Mouse (Mus musculus): ENCODE results near the gene Clp1. TPM values are rescaled to one million over a fixed set of nuclear protein-coding genes. Genes with fewer than 3 reads are reported as not detected.

The Clp1 gene
- polyA plus RNA-seq, 1 experiment from 2014 or later = 27.1 TPM

DNA sequence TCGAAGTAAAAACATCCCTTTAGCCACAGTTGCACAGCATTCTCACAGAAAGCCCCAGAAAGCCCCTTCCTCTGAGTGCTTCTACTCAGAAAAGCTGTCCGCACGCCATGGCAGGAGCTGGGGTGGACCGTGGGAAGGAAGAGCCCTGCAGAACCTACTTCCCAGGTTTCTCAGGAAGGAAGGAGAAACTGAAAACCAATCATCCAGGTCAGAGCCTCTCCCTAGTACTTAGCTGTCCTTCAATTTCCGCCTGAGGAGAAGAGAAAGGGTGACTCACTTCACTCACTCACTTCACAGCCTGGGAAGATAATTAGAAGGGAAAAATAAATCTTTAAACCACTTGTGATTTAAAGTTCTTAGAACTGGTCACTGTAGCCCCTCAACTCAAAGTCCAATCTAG is 22.8 kb downstream of the Clp1 start:
- Histone ChIP-seq H3K27me3 (no peaks in the 10 kb centered on the region), H3K4me1 (0 out of 2 replicates have a peak, but pooled peaks cover 5% of the 10 kb centered on the region), H3K4me3 (no peak overlapping the region), H3K4me2 (no peak overlapping the region), H3K36me3 (peaks cover 21% of the 10 kb centered on the region), H3K9ac (no peak overlapping the region), H3K9me3 (no peaks in the 10 kb centered on the region), H3K27ac (no peak overlapping the region)
- ATAC-seq (ENCODE audit: borderline replicate concordance, extremely low read depth, low FRiP score, low TSS enrichment) = no peak
- 79% methylated on average over 5 of the region's 5 CpGs for WGBS

DNA sequence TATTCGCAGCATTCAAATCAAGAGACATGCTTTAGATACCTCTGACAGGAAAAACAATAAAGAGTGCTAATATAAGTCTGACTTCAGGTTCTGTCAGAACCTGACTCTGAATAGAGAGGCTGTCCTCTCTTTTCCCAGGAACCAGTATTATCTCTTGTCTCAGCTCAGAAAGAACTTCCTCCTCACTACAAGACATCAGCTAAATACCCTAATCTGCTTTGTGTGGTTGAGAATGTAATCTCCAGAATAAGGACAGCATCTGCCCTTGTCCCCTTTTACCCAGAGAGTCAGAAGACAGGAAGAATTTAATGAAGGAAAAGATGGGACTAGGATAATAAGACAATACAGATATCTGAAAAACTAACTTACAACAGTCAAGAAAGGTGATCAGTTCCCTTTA is 23.7 kb downstream of the Clp1 start:
- H3K4me3 ChIP-seq = no peak overlapping the region
- WGBS = 100% methylated on average over 1 of the region's 1 CpGs
- no peak for ATAC-seq (ENCODE audit: borderline replicate concordance, extremely low read depth, low FRiP score, low TSS enrichment)
- no peak overlapping the region for H3K9ac ChIP-seq
- H3K4me1 ChIP-seq = 0 out of 2 replicates have a peak, but pooled peaks cover under 1% of the 10 kb centered on the region
- no peak overlapping the region for H3K27ac ChIP-seq
- peaks cover 19% of the 10 kb centered on the region for H3K36me3 ChIP-seq
- no peaks in the 10 kb centered on the region for H3K27me3 ChIP-seq
- H3K9me3 ChIP-seq = no peaks in the 10 kb centered on the region
- no peak overlapping the region for H3K4me2 ChIP-seq

DNA sequence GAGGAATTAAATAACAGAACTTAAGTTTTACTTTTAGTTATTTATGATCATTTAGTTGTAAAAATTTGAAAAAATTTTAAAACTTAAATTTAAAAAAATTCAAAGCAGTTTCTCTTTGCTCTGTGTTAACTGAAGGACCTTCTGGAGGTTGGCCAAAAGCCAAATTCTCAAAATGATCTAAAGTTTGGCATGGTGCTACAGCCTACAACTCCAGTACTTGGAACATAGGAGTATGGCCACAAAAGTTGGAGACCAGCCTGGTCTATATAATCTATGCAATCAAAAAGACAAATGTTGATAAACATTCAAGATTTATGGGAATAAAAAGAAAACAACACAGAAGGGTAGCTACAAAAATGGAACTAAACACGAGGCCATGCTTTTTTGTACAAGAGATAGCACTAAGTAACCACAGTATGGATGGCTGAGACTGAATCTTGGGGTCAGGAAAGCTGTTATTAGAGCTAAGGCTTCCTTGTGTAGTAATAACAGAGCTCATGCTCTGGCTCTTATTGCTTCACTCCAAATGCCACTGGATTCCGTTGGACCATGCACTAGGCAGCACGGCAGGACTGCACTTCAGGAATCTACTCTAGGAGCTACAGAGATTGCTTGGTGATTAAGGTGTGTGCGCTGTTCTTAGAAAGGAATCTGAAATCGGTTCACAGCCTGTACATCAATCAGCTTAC is 32.0 kb downstream of the Clp1 start:
- Histone ChIP-seq H3K4me1 (no peaks in the 10 kb centered on the region), H3K4me3 (no peak overlapping the region), H3K27me3 (no peaks in the 10 kb centered on the region), H3K4me2 (no peak overlapping the region), H3K9me3 (no peaks in the 10 kb centered on the region), H3K36me3 (peaks cover 55% of the 10 kb centered on the region), H3K9ac (no peak overlapping the region), H3K27ac (no peak overlapping the region)
- peak; percentile 85; the same call in 1 of the 2 replicates for ATAC-seq (ENCODE audit: borderline replicate concordance, extremely low read depth, low FRiP score, low TSS enrichment)
- WGBS = 67% methylated on average over 5 of the region's 5 CpGs

DNA sequence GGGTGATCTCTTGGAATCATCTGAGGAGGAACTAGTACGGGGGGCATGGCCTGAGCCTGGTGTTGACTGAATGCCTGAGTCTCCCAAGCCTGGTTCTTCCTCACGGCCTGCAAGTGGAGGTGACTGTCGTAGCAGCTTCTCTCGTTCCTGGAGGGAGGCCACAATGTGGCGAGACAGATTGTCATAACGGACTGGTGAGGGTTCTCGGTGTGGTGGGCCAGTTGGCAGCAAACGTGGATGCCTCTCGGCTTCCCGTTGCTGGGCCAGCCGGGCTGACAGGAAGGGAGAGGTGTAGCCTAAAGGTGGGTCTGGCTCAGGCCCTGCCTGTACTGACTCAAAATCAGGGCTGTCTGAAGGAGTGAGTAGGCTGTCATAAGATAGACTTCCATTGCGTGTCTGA is 37.1 kb downstream of the Clp1 start:
- Histone ChIP-seq H3K4me1 (no peaks in the 10 kb centered on the region), H3K9me3 (no peaks in the 10 kb centered on the region), H3K9ac (no peak overlapping the region), H3K4me3 (no peak overlapping the region), H3K27me3 (no peaks in the 10 kb centered on the region), H3K27ac (no peak overlapping the region), H3K36me3 (peaks cover 88% of the 10 kb centered on the region), H3K4me2 (no peak overlapping the region)
- no peak for ATAC-seq (ENCODE audit: borderline replicate concordance, extremely low read depth, low FRiP score, low TSS enrichment)
- 81% methylated on average over 12 of the region's 12 CpGs for WGBS

DNA sequence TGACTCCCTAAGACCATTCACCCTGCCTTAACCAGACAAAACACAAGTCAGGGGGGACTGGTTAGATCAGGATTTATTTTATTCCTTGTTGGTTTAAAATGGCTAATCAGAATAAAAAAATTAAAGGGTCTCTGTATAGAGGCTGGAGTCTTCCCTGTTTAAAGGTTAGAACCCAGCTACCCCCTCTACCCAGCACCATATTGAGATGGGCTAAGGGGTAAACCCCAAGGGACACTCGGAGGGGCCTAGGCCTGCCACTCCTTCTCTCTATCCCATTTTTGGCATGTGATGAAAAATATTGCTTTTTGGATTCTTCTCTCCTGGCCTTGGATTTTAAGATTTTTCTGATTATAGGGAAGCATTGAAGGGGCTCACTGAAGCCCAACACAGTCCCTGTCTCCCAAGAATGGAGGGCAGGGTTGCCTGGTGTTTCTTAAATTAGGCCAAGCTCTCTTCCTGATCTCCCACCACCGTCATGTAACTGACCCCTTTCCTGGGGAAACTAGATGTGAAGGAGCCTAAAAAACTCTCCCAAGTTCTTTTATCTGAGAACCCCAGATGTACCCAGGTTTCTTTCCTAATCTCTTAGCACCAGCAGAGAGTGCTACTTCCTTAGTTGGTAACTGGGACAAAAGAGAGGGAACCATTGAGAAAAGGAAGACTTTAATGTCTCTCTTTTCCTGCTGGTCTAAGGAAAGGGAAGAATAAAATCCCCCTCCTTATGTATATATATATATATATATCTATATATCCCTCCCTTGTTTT is 38.9 kb downstream of the Clp1 start:
- peaks cover 80% of the 10 kb centered on the region for H3K36me3 ChIP-seq
- no peak overlapping the region for H3K9ac ChIP-seq
- H3K4me3 ChIP-seq = no peak overlapping the region
- no peak overlapping the region for H3K4me2 ChIP-seq
- H3K27ac ChIP-seq = no peak overlapping the region
- H3K27me3 ChIP-seq = no peaks in the 10 kb centered on the region
- no peaks in the 10 kb centered on the region for H3K4me1 ChIP-seq
- no peaks in the 10 kb centered on the region for H3K9me3 ChIP-seq
- no peak for ATAC-seq (ENCODE audit: borderline replicate concordance, extremely low read depth, low FRiP score, low TSS enrichment)
- 74% methylated on average over 2 of the region's 2 CpGs for WGBS

DNA sequence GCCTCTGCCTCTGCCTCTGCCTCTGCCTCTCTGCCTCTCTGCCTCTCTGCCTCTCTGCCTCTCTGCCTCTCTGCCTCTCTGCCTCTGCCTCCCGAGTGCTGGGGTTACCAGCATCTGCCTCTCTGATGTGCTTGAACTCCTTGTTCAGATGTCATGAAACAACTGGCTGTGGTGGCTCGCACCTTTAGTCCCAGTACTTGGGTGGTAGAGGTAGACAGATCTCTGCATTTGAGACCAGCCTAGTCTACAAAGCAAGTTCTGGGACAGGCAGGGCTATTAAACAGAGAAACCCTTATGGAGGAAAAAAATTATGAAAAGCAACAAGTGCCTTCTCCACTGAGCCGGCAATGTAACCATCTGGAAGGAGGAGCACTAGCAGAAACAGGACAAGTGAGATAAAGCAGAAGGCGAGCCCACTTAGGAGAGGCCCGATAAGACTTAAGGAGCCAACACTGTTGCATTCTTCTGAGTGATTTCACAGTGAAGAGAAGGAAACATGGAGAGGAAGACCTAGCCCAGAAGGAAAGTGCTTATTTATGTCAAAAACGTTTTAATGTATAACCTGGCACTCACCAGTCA is 44.5 kb downstream of the Clp1 start:
- no peak for ATAC-seq (ENCODE audit: borderline replicate concordance, extremely low read depth, low FRiP score, low TSS enrichment)
- Histone ChIP-seq H3K9ac (no peak overlapping the region), H3K27me3 (no peaks in the 10 kb centered on the region), H3K4me3 (no peak overlapping the region), H3K27ac (no peak overlapping the region), H3K36me3 (peaks cover 34% of the 10 kb centered on the region), H3K4me1 (peaks cover 8% of the 10 kb centered on the region), H3K4me2 (no peak overlapping the region), H3K9me3 (no peaks in the 10 kb centered on the region)
- WGBS = 69% methylated on average over 6 of the region's 6 CpGs

DNA sequence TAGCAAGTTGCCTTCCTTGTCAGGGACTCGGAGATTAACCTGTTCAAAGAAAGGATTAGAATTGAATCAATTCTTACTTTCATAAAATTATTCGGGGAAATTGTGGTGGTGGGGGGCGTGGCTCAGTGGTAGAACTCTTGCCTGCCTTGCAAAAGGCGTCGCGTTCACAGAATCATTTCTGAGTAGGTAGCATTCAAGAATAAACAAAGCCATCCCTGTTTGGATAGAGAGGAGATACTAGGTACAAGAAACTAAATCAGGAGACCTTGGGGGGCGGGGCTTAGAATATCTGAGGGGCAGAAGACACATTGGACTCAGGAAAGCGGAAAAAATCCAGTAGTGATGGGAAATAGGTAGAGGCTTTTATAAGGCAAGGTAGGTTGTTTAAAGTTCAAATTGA is 48.1 kb downstream of the Clp1 start, which contains the start of gene Tmx2:
Gene Tmx2 (minus strand): TSS at position 125 of the 400 bp plus-strand sequence.
- ATAC-seq (ENCODE audit: borderline replicate concordance, extremely low read depth, low FRiP score, low TSS enrichment) = no peak
- peak within 1 kb of the TSS; percentile 73 for H3K4me2 ChIP-seq
- 8% methylated on average over 8 of the region's 8 CpGs for WGBS
- no peaks in the 10 kb centered on the region for H3K27me3 ChIP-seq
- H3K9ac ChIP-seq = peak within 1 kb of the TSS; percentile 86
- peaks cover 23% of the 10 kb centered on the region for H3K36me3 ChIP-seq
- H3K9me3 ChIP-seq = no peaks in the 10 kb centered on the region
- peak within 1 kb of the TSS; percentile 82 for H3K27ac ChIP-seq
- H3K4me1 ChIP-seq = peaks cover 17% of the 10 kb centered on the region
- H3K4me3 ChIP-seq = peak within 1 kb of the TSS; percentile 98

DNA sequence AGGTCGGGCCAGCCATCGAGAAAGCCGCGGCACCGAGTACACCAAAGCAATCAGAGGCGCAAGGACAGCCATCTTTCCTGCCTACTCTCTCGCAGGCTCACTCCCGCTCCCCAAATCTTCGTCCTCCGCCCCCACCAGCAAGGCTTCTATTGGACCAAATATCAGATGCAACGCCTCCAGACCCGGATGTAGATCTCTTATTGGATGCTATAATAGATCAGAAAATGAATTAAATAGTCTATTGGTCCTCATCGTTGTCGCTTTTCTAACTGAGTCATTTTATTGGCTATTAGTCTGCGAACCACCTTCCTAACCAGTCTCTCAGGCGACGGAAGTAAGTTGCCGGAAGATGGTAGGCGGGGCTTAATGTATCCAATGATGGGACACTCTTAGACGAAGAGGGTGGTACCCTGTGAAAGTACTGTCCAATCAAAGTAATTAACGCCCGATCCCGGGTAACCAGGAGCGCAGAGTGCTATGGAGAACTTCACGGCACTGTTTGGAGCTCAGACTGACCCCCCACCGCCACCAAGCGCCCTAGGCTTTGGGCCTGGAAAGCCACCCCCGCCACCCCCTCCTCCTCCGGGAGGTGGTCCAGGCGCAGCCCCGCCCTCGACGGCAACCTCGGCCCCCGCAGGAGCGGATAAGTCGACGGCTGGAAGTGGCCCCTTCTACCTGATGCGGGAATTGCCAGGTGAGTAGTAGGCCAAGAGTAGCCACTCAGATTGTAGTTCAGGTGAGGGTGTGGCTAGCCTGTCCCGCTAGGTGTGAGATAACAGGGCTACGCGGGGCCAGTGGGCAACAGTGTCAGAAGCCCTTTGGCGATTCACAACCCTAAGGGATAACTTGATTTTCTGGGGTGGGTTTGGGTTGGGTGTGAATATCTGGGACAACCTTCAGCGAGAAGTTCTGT is 48.9 kb downstream of the Clp1 start, which contains the start of the genes Gm28635 and Med19:
Gene Gm28635 (minus strand): TSS at position 74 of the 913 bp plus-strand sequence.
Gene Med19 (plus strand): TSS at position 435 of the 913 bp plus-strand sequence.
- peak; percentile 99 for ATAC-seq (ENCODE audit: borderline replicate concordance, extremely low read depth, low FRiP score, low TSS enrichment)
- WGBS = under 1% methylated on average over 42 of the region's 44 CpGs
- Histone ChIP-seq H3K27me3 (no peaks in the 10 kb centered on the region), H3K36me3 (peaks cover 29% of the 10 kb centered on the region), H3K4me3 (peak within 1 kb of the TSS; percentile 98), H3K4me2 (peak within 1 kb of the TSS; percentile 73), H3K9ac (peak within 1 kb of the TSS; percentile 86), H3K9me3 (no peaks in the 10 kb centered on the region), H3K27ac (peak within 1 kb of the TSS; percentile 82), H3K4me1 (peaks cover 17% of the 10 kb centered on the region)

DNA sequence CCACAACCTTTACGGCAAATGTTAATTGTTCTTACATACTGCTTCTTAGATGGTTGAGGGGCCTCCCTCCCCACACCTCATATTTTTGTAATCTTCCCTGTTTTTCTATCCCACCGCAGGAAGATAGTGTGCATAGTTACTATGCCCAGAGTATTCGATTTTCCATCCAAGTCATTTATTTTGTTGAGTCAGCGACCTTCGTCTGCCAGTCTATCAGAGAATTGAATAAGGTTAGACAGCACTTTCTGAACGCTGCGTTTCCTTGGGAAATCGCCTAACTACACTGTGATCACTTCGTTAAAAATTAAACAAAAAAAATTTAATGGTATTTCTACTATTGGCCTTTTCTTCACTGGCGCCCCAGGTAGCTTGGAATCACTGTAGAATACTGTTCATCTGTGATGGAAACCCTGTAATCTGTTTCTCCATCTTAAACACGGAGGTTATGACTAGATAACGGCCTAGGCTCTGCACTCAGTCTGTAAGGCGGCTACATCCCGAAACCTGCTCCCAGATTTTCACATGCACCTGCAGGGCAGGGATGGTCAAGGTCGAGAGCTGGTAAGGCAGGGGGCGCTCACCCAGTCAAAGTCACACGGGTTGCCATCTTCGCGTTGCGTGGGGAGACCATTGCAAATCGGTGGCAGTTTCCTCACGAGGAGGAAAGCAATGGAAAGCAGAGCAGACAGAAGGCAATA is 49.7 kb downstream of the Clp1 start:
- WGBS = 8% methylated on average over 22 of the region's 22 CpGs
- peak overlapping the region; percentile 60 for H3K27ac ChIP-seq

More for the DNA sequence above, 49.7 kb downstream of the Clp1 start:
- Histone ChIP-seq H3K4me2 (peak overlapping the region; percentile 67), H3K36me3 (peaks cover 37% of the 10 kb centered on the region), H3K9me3 (no peaks in the 10 kb centered on the region), H3K9ac (peak overlapping the region; percentile 53), H3K27me3 (no peaks in the 10 kb centered on the region), H3K4me1 (peaks cover 17% of the 10 kb centered on the region), H3K4me3 (peak overlapping the region; percentile 98)
- ATAC-seq (ENCODE audit: borderline replicate concordance, extremely low read depth, low FRiP score, low TSS enrichment) = peak; percentile 63
